Mouse (Mus musculus) G1E (cell line): ENCODE data around the gene Rplp1.

Source experiments
- CTCF ChIP-seq: IDR thresholded peaks from 2 replicates; pipeline ENCODE4 v1.5.1; 2012; ENCODE audit warnings: low read depth, low read length, inconsistent platforms, mixed read lengths
- GATA1 ChIP-seq: IDR thresholded peaks from 2 replicates; pipeline ENCODE4 v1.6.1; 2012; ENCODE audit warnings: borderline replicate concordance, low read length, inconsistent platforms, mixed read lengths
- POLR2AphosphoS5 ChIP-seq: IDR thresholded peaks from 2 replicates; pipeline ENCODE4 v1.6.1; 2012; ENCODE audit warnings: low read depth, low read length, inconsistent platforms; ENCODE audit not compliant: insufficient replicate concordance
- TAL1 ChIP-seq: conservative IDR thresholded peaks from 2 replicates; pipeline ENCODE4 v1.6.1; 2012; ENCODE audit warnings: low read depth, low read length, inconsistent platforms, mixed read lengths

GRCm38 (mm10) chr9:61959921-61960569 lies 45.7 kb upstream of the Rplp1 start:
- TF ChIP-seq CTCF (no peak), TAL1 (no peak), GATA1 (no peak), POLR2AphosphoS5 (no peak)
